Mouse (Mus musculus) liver, embryonic 11.5 days (tissue): ENCODE data around the gene Slc26a1. TPM values are rescaled to one million over a fixed set of nuclear protein-coding genes. Genes with fewer than 3 reads are reported as not detected.

Experiments used
- ATAC-seq: fragments of 200-750 bp; cut with Nextera tagmentation; replicated peaks from 2 replicates; pipeline ENCODE4 v1.8.0; 2017; ENCODE audit warnings: moderate number of reproducible peaks, mild to moderate bottlenecking, moderate TSS enrichment, moderate library complexity; ENCODE audit not compliant: low FRiP score
- DNase-seq: peaks from one replicate; pipeline ENCODE4 v3.0.0-alpha.2; 2017; ENCODE audit warnings: low spot score
- H3K27ac ChIP-seq: fragments of 300-500 bp; sonication (generic); 2 replicates; pipeline ENCODE4 v1.5.1; 2014; ENCODE audit warnings: mild to moderate bottlenecking, low read depth, low read length, control low read depth
- H3K27me3 ChIP-seq: fragments of 300-500 bp; sonication (generic); replicated peaks from 2 replicates; pipeline ENCODE4 v1.6.1; 2014; ENCODE audit warnings: low read length, mixed read lengths; ENCODE audit not compliant: control insufficient read depth, insufficient read depth
- H3K36me3 ChIP-seq: fragments of 300-500 bp; sonication (generic); 2 replicates; pipeline ENCODE4 v1.6.1; 2014; ENCODE audit warnings: mild to moderate bottlenecking, low read length, moderate library complexity, mixed read lengths; ENCODE audit not compliant: control insufficient read depth, insufficient read depth
- H3K4me1 ChIP-seq: fragments of 300-500 bp; sonication (generic); replicated peaks from 2 replicates; pipeline ENCODE4 v1.6.1; 2014; ENCODE audit warnings: low read length, mixed read lengths; ENCODE audit not compliant: control insufficient read depth, insufficient read depth
- H3K4me2 ChIP-seq: fragments of 300-500 bp; sonication (generic); 2 replicates; pipeline ENCODE4 v1.6.1; 2014; ENCODE audit warnings: mild to moderate bottlenecking, control low read depth, moderate library complexity
- H3K4me3 ChIP-seq: fragments of 300-500 bp; sonication (generic); 2 replicates; pipeline ENCODE4 v1.5.1; 2014; ENCODE audit warnings: low read depth, low read length, control low read depth
- H3K9ac ChIP-seq: fragments of 300-500 bp; sonication (generic); 2 replicates; pipeline ENCODE4 v1.6.1; 2014; ENCODE audit warnings: low read depth, low read length, control low read depth
- H3K9me3 ChIP-seq: fragments of 300-500 bp; sonication (generic); 2 replicates; pipeline ENCODE4 v1.6.1; 2016; ENCODE audit warnings: low read length, inconsistent platforms, mixed read lengths; ENCODE audit not compliant: control insufficient read depth
- WGBS: fragments of 180-500 bp; shearing (Covaris S2); extraction: QIAGEN DNeasy Blood & Tissue Kit; methylation state at CpG from one replicate; pipeline ENCODE4 v1.1.7; 2014; 5-methylcytosine and 5-hydroxymethylcytosine counted together
- polyA plus RNA-seq: library from polyadenylated mRNA; unstranded; fragments of >200 nt; fragmentation: Nextera tagmentation; extraction: Ambion mirVana; gene quantifications from 2 replicates; pipeline ENCODE4 v1.2.1, GENCODE M21; 2014

Gene Slc26a1
- polyA plus RNA-seq, result 11.6 and 14.4 TPM in 2 replicates

DNA sequence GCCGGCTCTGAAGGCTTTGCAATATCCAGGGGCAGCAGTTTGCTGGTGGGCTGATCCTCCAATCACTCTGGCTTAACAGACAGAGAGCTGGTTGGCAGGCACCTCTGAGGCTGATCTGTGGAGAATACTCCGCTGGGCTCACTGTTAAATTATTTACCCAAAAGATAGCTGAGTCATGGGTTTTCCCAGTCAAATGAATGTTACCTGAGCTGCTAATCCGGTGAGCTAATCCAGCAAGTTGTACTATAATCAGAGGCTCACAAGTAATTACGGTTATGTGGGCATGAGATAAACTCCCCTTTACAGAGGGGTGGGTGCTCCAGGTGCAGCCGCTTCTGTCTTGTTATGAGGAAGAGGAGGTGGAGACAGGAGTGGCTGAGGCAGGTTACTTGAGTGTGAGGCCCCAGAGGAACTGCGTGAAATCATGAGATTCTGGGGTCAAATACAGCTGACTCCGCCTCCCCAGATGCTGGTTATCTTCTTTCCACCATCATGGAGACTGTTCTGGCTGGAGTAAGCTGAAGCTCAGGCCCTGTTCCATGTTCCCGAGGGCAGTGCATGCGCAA lies at the start of gene Slc26a1:
Gene Slc26a1, minus strand, starts transcription at position 319 of the 566 bp plus-strand sequence.
- ATAC-seq (peak; percentile 49), DNase-seq (no peak)
- Histone ChIP-seq H3K9ac (peak within 1 kb of the TSS; percentile 74), H3K27ac (peak within 1 kb of the TSS; percentile 93), H3K9me3 (no peaks in the 10 kb centered on the region), H3K27me3 (no peaks in the 10 kb centered on the region), H3K4me2 (peak within 1 kb of the TSS; percentile 71), H3K36me3 (peaks cover 16% of the 10 kb centered on the region), H3K4me3 (peak within 1 kb of the TSS; percentile 50), H3K4me1 (peaks cover 32% of the 10 kb centered on the region)
- 43% methylated on average over 9 of the region's 9 CpGs for WGBS

DNA sequence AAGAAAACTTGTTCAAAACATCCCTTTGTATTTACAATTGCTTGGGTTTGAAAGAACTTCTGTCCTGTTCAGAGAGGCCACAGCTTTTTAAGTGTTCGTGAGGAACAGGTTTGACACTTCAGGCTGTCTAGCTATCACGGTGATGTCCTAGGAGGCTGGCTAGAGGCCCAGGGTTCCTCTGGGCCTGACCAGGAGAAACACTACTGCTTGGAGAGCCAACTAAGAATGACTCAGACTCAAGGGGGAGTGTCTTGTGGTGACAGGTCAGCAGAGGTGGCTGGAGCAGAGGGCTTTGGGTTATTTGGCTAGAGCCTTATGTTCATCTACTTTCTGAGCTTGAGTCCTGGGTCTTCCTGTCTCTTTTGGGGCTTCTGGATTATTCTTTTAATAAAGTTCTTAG lies 48.6 kb upstream of the Slc26a1 start:
- Histone ChIP-seq H3K4me2 (no peak overlapping the region), H3K9me3 (no peaks in the 10 kb centered on the region), H3K9ac (no peak overlapping the region), H3K4me3 (no peak overlapping the region), H3K27ac (no peak overlapping the region), H3K4me1 (no peaks in the 10 kb centered on the region), H3K36me3 (no peaks in the 10 kb centered on the region), H3K27me3 (no peaks in the 10 kb centered on the region; the same call in 1 of the 2 replicates)
- DNase-seq (no peak), ATAC-seq (no peak)
- 61% methylated on average over 2 of the region's 2 CpGs for WGBS

DNA sequence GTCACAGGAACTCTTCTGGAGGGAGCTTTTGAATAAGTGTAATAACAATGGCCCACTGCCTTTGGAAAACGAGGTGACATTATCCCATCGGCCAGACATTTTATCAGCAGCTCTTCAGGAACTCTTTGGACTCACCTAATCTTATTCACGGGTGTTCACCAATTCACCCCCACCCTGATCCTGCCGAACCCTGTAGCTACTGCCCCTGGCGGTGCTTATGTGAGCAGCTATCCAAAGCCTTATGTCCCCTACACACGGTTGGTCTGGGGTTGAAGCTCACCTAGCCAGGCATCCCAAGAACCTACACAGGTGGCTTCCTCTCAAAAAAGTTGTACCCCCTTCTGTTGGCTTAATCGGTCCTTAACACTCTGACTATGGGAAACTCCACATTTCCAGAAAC lies 44.4 kb upstream of the Slc26a1 start:
- Histone ChIP-seq H3K27me3 (no peaks in the 10 kb centered on the region), H3K27ac (no peak overlapping the region), H3K9ac (no peak overlapping the region), H3K4me2 (no peak overlapping the region), H3K4me3 (no peak overlapping the region), H3K9me3 (no peaks in the 10 kb centered on the region), H3K36me3 (no peaks in the 10 kb centered on the region), H3K4me1 (no peaks in the 10 kb centered on the region)
- DNase-seq, result no peak
- WGBS, result 51% methylated on average over 7 of the region's 7 CpGs
- peak; percentile 61 for ATAC-seq

DNA sequence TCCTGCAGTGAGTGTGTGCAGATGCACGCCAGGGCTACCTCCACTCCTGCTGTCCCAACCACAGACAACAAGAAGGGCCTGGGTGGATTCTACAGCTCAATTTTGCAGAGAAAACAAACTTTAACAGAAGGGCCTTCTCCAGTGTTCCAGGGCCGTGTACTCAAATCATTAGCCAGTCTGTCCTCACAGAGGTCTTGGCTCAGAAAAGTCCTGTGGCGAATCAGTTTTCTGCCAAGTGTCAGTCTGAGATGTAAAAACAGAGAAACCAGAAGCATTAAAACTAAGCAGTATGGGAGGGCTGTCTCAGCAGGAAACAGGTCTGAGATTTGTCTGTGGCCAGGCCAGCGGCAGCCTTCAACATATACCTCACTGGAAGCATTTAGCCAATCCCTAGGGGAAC lies 42.7 kb upstream of the Slc26a1 start:
- H3K27me3 ChIP-seq, result no peaks in the 10 kb centered on the region
- ATAC-seq (no peak), DNase-seq (no peak)
- WGBS, result 63% methylated on average over 4 of the region's 4 CpGs
- H3K9ac ChIP-seq, result no peak overlapping the region
- no peaks in the 10 kb centered on the region for H3K9me3 ChIP-seq
- H3K27ac ChIP-seq, result no peak overlapping the region
- H3K4me2 ChIP-seq, result no peak overlapping the region
- no peak overlapping the region for H3K4me3 ChIP-seq
- H3K36me3 ChIP-seq, result no peaks in the 10 kb centered on the region
- no peaks in the 10 kb centered on the region for H3K4me1 ChIP-seq

DNA sequence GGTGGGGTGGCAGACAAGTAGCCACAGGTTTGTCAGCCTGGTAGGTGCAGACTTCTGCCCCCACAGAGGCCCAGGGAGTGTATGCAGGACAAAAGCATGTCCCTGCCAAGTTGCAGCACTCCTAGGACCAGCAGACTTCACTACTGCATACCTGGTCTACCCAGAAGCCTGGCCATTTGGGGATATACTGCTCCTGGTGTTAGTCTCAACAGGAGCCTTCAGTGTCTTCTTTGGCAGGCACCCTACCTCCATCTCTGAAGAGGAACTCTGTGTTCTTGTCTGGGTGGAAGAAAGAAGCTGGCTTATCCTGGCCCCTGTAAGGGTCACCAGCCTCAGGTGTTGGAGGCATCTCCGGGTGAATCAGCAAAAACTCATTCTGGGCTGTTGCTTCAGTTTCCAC lies 40.6 kb upstream of the Slc26a1 start:
- 66% methylated on average over 1 of the region's 1 CpGs for WGBS

DNA sequence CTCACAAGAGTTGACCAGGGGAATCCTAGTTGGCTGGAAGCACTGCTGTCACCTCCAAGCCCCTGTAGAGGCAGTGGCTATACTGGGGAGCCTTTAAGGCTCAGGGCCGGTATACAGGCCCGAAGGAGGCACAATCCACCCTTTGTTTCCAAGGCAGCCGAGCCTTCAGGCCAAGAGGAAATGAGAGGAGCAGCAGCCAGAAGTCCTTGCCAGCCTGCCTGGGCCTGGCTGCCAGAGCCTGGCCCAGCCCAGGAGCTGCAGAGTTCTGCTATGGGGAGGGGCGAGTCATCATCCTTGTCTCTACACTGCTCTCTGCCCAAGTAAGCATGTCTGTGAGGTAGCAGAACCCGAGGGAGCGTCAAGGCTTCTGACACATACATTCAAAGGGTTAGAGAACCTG lies 38.8 kb upstream of the Slc26a1 start:
- H3K4me3 ChIP-seq, result no peak overlapping the region
- no peaks in the 10 kb centered on the region for H3K9me3 ChIP-seq
- H3K9ac ChIP-seq, result no peak overlapping the region
- H3K27me3 ChIP-seq, result no peaks in the 10 kb centered on the region
- H3K36me3 ChIP-seq, result no peaks in the 10 kb centered on the region
- 0 out of 2 replicates have a peak, but pooled peaks cover 2% of the 10 kb centered on the region for H3K4me1 ChIP-seq
- ATAC-seq (no peak), DNase-seq (no peak)
- H3K27ac ChIP-seq, result no peak overlapping the region
- no peak overlapping the region for H3K4me2 ChIP-seq
- WGBS, result 66% methylated on average over 6 of the region's 6 CpGs

More for the DNA sequence above, 40.6 kb upstream of the Slc26a1 start:
- no peak overlapping the region for H3K4me3 ChIP-seq
- no peak overlapping the region for H3K27ac ChIP-seq
- ATAC-seq (no peak), DNase-seq (no peak)
- no peaks in the 10 kb centered on the region for H3K9me3 ChIP-seq
- no peaks in the 10 kb centered on the region for H3K36me3 ChIP-seq
- no peak overlapping the region for H3K9ac ChIP-seq
- H3K4me1 ChIP-seq, result no peaks in the 10 kb centered on the region
- H3K4me2 ChIP-seq, result no peak overlapping the region
- H3K27me3 ChIP-seq, result no peaks in the 10 kb centered on the region

DNA sequence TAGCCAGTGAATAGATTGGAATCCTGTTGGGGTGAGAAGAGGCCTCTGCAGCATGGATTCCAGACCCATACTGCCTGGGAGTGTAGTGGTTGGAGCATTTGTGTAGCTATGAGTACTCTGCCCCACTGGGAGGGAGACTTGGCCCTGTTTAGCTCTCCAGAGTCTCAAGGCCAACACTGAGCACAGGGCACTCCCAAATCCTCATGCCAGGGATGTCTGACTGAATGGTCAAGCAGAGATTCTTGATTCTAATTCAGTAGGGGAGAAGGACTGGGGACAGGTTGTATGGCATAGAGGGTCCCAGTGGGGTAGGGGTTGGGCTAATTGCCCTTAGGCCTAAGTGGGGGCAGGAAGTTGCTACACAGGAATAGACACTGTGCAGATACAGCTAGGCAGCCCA lies 38.3 kb upstream of the Slc26a1 start:
- no peak for ATAC-seq

DNA sequence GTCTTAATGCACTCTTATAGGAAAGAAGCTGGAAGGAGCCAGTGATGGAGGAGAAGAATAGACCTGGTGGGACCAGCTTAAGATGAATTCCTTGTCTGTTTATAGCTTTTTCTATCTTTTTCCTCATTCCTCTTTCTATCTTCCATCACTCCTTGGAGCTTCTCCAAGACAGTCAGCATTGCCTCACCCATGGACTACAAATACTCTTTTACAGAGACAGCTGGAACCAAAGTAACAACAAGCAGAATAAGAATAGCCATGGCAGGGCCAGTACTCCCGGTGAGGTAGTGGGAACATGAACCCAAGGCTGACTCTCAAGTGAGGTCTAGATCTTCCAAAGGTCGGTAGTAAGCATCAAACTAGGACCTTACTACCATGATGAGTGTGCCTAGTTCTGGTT lies 37.7 kb upstream of the Slc26a1 start:
- ATAC-seq, result no peak
- Histone ChIP-seq H3K9me3 (no peaks in the 10 kb centered on the region), H3K4me1 (peaks cover 11% of the 10 kb centered on the region), H3K4me3 (no peak overlapping the region), H3K27ac (no peak overlapping the region), H3K36me3 (no peaks in the 10 kb centered on the region), H3K9ac (no peak overlapping the region), H3K4me2 (no peak overlapping the region), H3K27me3 (no peaks in the 10 kb centered on the region)
- DNase-seq, result no peak
- WGBS, result 79% methylated on average over 2 of the region's 2 CpGs

More for the DNA sequence above, 38.3 kb upstream of the Slc26a1 start:
- H3K27me3 ChIP-seq, result no peaks in the 10 kb centered on the region
- no peak overlapping the region for H3K9ac ChIP-seq
- H3K9me3 ChIP-seq, result no peaks in the 10 kb centered on the region
- H3K36me3 ChIP-seq, result no peaks in the 10 kb centered on the region
- H3K4me3 ChIP-seq, result no peak overlapping the region
- H3K27ac ChIP-seq, result no peak overlapping the region
- no peak for DNase-seq
- peaks cover 5% of the 10 kb centered on the region for H3K4me1 ChIP-seq
- H3K4me2 ChIP-seq, result no peak overlapping the region

DNA sequence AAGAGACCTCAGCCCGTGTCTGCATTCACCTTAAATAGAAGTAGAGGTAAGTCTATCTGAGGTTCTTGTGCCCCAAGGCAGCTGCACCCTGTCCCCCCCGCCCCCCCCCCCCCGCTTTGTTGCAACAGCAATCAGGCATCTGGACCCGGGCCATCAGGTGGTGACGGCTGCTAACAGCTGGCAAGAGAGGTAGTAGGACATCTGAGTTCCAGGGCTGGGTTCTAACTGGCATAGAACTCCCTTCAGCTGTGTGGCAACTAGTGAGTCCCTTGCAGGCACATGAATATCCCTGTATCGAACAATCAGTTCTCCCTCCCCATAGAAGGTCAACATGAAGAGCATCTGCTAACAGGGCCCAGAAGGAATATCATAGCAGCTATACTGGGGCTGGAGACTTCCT lies 36.6 kb upstream of the Slc26a1 start:
- no peaks in the 10 kb centered on the region for H3K9me3 ChIP-seq
- no peak overlapping the region for H3K27ac ChIP-seq
- no peak for DNase-seq
- no peak overlapping the region for H3K9ac ChIP-seq
- H3K36me3 ChIP-seq, result no peaks in the 10 kb centered on the region
- ATAC-seq, result no peak
- peaks cover 22% of the 10 kb centered on the region for H3K4me1 ChIP-seq
- 71% methylated on average over 6 of the region's 6 CpGs for WGBS
- H3K27me3 ChIP-seq, result no peaks in the 10 kb centered on the region
- no peak overlapping the region for H3K4me3 ChIP-seq
- no peak overlapping the region for H3K4me2 ChIP-seq
